Comparison of ENCODE assay signal across 9 mouse cellular contexts in genomic region chr4:100045164-100045906, GRCm38 (mm10). TPM values are rescaled to one million over a fixed set of nuclear protein-coding genes. Genes with fewer than 3 reads are reported as not detected.
DNase-seq lines count a peak whose midpoint lies in the region; ATAC-seq and TF ChIP-seq lines count a peak whose summit lies in the region.
"Had no signal": no experiment of that assay in that cellular context is flagged by ENCODE, and none has a peak within 500 bp of the region (broad histone marks: within the 10 kb centered on the region; RNA-seq: fewer than 3 reads in every experiment).

No protein-coding gene starts in this region.

- H3K36me3 ChIP-seq in limb, embryonic 14.5 days (ENCODE audit: control insufficient read depth, insufficient read depth, low read length): no peaks in the 10 kb centered on the region
- H3K36me3 ChIP-seq in limb, embryonic 10.5 days: no peaks in the 10 kb centered on the region
- no peaks in the 10 kb centered on the region for H3K36me3 ChIP-seq in liver, postnatal 0 days (replicated peaks; ENCODE audit: insufficient read depth, low read length)
- H3K36me3 ChIP-seq: liver, embryonic 13.5 days had no signal

- WGBS in limb, embryonic 14.5 days: 56% methylated on average over 15 of the region's 15 CpGs
- 81% methylated on average over 15 of the region's 15 CpGs for WGBS in limb, embryonic 10.5 days
- WGBS in liver, postnatal 0 days (ENCODE audit: insufficient replicate concordance): 72% methylated on average over 15 of the region's 15 CpGs

- H3K9me3 ChIP-seq in limb, embryonic 14.5 days (ENCODE audit: control insufficient read depth, low read length): no peaks in the 10 kb centered on the region
- H3K9me3 ChIP-seq in limb, embryonic 10.5 days (replicated peaks): no peaks in the 10 kb centered on the region
- no peaks in the 10 kb centered on the region for H3K9me3 ChIP-seq in liver, postnatal 0 days (ENCODE audit: low read length)
- H3K9me3 ChIP-seq: liver, embryonic 13.5 days had no signal

- H3K4me3 ChIP-seq in limb, embryonic 14.5 days (replicated peaks; ENCODE audit: low read length): no peak overlapping the region
- H3K4me3 ChIP-seq in limb, embryonic 10.5 days: no peak overlapping the region
- H3K4me3 ChIP-seq in liver, postnatal 0 days (ENCODE audit: low read depth, low read length): no peak overlapping the region
- H3K4me3 ChIP-seq in layer of hippocampus, adult 2 months: no peak overlapping the region
- H3K4me3 ChIP-seq: liver, embryonic 13.5 days had no signal

- DNase-seq in limb, embryonic 14.5 days (ENCODE audit: low spot score): peak; percentile 69
- DNase-seq in limb, embryonic 10.5 days (ENCODE audit: low spot score): no peak
- DNase-seq in NIH3T3 (ENCODE audit: low read depth): peak; percentile 68
- DNase-seq in heart, adult 8-10 months (ENCODE audit: low spot score): peak; percentile 60
- peak; percentile 80 for DNase-seq in skeletal muscle tissue, adult 2 months (ENCODE audit: low read depth, low spot score)
- no peak for DNase-seq in thymus, postnatal 14 days
- DNase-seq in liver, postnatal 0 days: no peak
- DNase-seq in layer of hippocampus, adult 2 months (ENCODE audit: low spot score in 2 of 2): no peak
- DNase-seq: liver, embryonic 13.5 days had no signal

- peak; percentile 38; the same call in 1 of the 2 replicates for ATAC-seq in limb, embryonic 14.5 days (ENCODE audit: low FRiP score, low read depth)
- no peak for ATAC-seq in liver, postnatal 0 days

- TF ChIP-seq CTCF in liver, postnatal 0 days (IDR thresholded peaks at IDR 0.05; ENCODE audit: low read depth): no peak
- TF ChIP-seq CTCF in layer of hippocampus, adult 2 months (conservative IDR thresholded peaks at IDR 0.05): no peak

- TF ChIP-seq POLR2A in limb, embryonic 14.5 days (IDR thresholded peaks at IDR 0.05; ENCODE audit: borderline replicate concordance, extremely low read depth, insufficient read depth, insufficient read length): no peak

- H3K27ac ChIP-seq in limb, embryonic 14.5 days (replicated peaks; ENCODE audit: low read depth, low read length): no peak overlapping the region
- no peak overlapping the region for H3K27ac ChIP-seq in limb, embryonic 10.5 days
- no peak overlapping the region for H3K27ac ChIP-seq in liver, postnatal 0 days (ENCODE audit: low read depth)
- H3K27ac ChIP-seq in layer of hippocampus, adult 2 months: no peak overlapping the region
- H3K27ac ChIP-seq: liver, embryonic 13.5 days had no signal

- no peak overlapping the region for H3K4me2 ChIP-seq in limb, embryonic 14.5 days (replicated peaks; ENCODE audit: low read depth, low read length, severe bottlenecking)
- no peak overlapping the region for H3K4me2 ChIP-seq in liver, postnatal 0 days (ENCODE audit: low read depth, low read length)
- H3K4me2 ChIP-seq: liver, embryonic 13.5 days had no signal

- no peak for TF ChIP-seq EP300 in liver, postnatal 0 days (IDR thresholded peaks at IDR 0.05; ENCODE audit: low read depth)

- H3K4me1 ChIP-seq in limb, embryonic 14.5 days (ENCODE audit: control insufficient read depth, insufficient read depth, low read length): peaks cover 30% of the 10 kb centered on the region
- H3K4me1 ChIP-seq in limb, embryonic 10.5 days: peaks cover 5% of the 10 kb centered on the region; the same call in 1 of the 2 replicates
- H3K4me1 ChIP-seq in liver, postnatal 0 days (ENCODE audit: insufficient read depth): 0 out of 2 replicates have a peak, but pooled peaks cover 2% of the 10 kb centered on the region
- H3K4me1 ChIP-seq: liver, embryonic 13.5 days had no signal

- H3K9ac ChIP-seq in limb, embryonic 14.5 days (ENCODE audit: low read depth, low read length, severe bottlenecking): no peak overlapping the region
- no peak overlapping the region for H3K9ac ChIP-seq in liver, postnatal 0 days (replicated peaks)
- H3K9ac ChIP-seq: liver, embryonic 13.5 days had no signal

- H3K27me3 ChIP-seq in limb, embryonic 14.5 days (ENCODE audit: control insufficient read depth, insufficient read depth, low read length): no peaks in the 10 kb centered on the region
- no peaks in the 10 kb centered on the region for H3K27me3 ChIP-seq in limb, embryonic 10.5 days (ENCODE audit: low read depth, poor library complexity, severe bottlenecking)
- H3K27me3 ChIP-seq in liver, postnatal 0 days (ENCODE audit: insufficient read depth, low read length): no peaks in the 10 kb centered on the region
- H3K27me3 ChIP-seq: liver, embryonic 13.5 days had no signal

RNA-seq across cellular contexts. Expression of gene Ror1, which starts 50.3 kb away (rescaled TPM):
- 8.6 and 8.7 TPM in 2 replicates for polyA plus RNA-seq in limb, embryonic 14.5 days (2012; rRNA removed)
- 12.0 and 13.2 TPM in 2 replicates for polyA plus RNA-seq in limb, embryonic 14.5 days (2014; fragmentation: Nextera tagmentation; extraction: Ambion mirVana)
- 10.6 and 14.0 TPM in 2 replicates for polyA plus RNA-seq in limb, embryonic 10.5 days (2016; fragmentation: Nextera tagmentation; extraction: Ambion mirVana)
- total RNA-seq in heart, adult 8-10 months (2022): 1 to 10 TPM; 2.9 to 3.8 (median 3.3) TPM
- polyA plus RNA-seq in liver, postnatal 0 days (2015; fragmentation: Nextera tagmentation; extraction: Ambion mirVana): 0.24 and 0.29 TPM in 2 replicates
- total RNA-seq in layer of hippocampus, adult 2 months (2021): 1 to 10 TPM; 6.1 to 7.0 TPM

Comparison
In these comparisons a context has a peak if more than half of its experiments do, and no peak if none do; other contexts are left out.
1. DNase-seq: peak in limb, embryonic 14.5 days (single experiment), NIH3T3 (single experiment), heart, adult 8-10 months (single experiment) and skeletal muscle tissue, adult 2 months (single experiment); none in limb, embryonic 10.5 days (single experiment), thymus, postnatal 14 days (single experiment), liver, postnatal 0 days (single experiment) and layer of hippocampus, adult 2 months (0 of 2).